ENCODE assay signal across 24 mouse cellular contexts in genomic region chr15:81544916-81545315, GRCm38 (mm10).
"Had no signal": no experiment of that assay in that cellular context is flagged by ENCODE, and none has a peak within 500 bp of the region (broad histone marks: within the 10 kb centered on the region; RNA-seq: fewer than 3 reads in every experiment).

No protein-coding gene starts in this region.

- H3K27me3 ChIP-seq: embryonic facial prominence, embryonic 12.5 days; embryonic facial prominence, embryonic 13.5 days; embryonic facial prominence, embryonic 15.5 days; forebrain, embryonic 12.5 days; forebrain, embryonic 13.5 days; forebrain, embryonic 15.5 days had no signal

- H3K4me1 ChIP-seq: embryonic facial prominence, embryonic 12.5 days; embryonic facial prominence, embryonic 13.5 days; embryonic facial prominence, embryonic 15.5 days; forebrain, embryonic 10.5 days; forebrain, embryonic 12.5 days; forebrain, embryonic 13.5 days; forebrain, embryonic 15.5 days; heart, embryonic 10.5 days had no signal

- H3K27ac ChIP-seq: embryonic facial prominence, embryonic 12.5 days; embryonic facial prominence, embryonic 13.5 days; embryonic facial prominence, embryonic 15.5 days; forebrain, embryonic 10.5 days; forebrain, embryonic 12.5 days; forebrain, embryonic 13.5 days; forebrain, embryonic 15.5 days; gastrocnemius, adult 2 months; heart, adult 2 months; heart, embryonic 10.5 days had no signal

- DNase-seq: cerebellum, adult 9-11 months; cerebellum, postnatal 10 days; cerebellum, postnatal 14 days; cerebellum, postnatal 25 days; cerebellum, postnatal 36 days; embryo, embryonic 11 days; forebrain, postnatal 0 days; gastrocnemius, adult 2 months; gastrocnemius, postnatal 10 days; gastrocnemius, postnatal 14 days; gastrocnemius, postnatal 25 days; gastrocnemius, postnatal 36 days; heart, adult 11 months; heart, adult 18-20 months; heart, adult 2 months had no signal

- H3K36me3 ChIP-seq: embryonic facial prominence, embryonic 12.5 days; embryonic facial prominence, embryonic 13.5 days; embryonic facial prominence, embryonic 15.5 days; forebrain, embryonic 10.5 days; forebrain, embryonic 12.5 days; forebrain, embryonic 15.5 days; heart, embryonic 10.5 days had no signal

- H3K9me3 ChIP-seq: embryonic facial prominence, embryonic 12.5 days; embryonic facial prominence, embryonic 13.5 days; embryonic facial prominence, embryonic 15.5 days; forebrain, embryonic 10.5 days; forebrain, embryonic 12.5 days; forebrain, embryonic 13.5 days; forebrain, embryonic 15.5 days; heart, embryonic 10.5 days had no signal

- H3K4me3 ChIP-seq: embryonic facial prominence, embryonic 12.5 days; embryonic facial prominence, embryonic 13.5 days; embryonic facial prominence, embryonic 15.5 days; erythroblast, embryonic 14.5 days; forebrain, embryonic 10.5 days; forebrain, embryonic 12.5 days; forebrain, embryonic 13.5 days; forebrain, embryonic 15.5 days; gastrocnemius, adult 2 months; heart, adult 2 months; heart, embryonic 10.5 days had no signal
